Comparison of ENCODE assay signal across 8 mouse cellular contexts in the genomic region with DNA sequence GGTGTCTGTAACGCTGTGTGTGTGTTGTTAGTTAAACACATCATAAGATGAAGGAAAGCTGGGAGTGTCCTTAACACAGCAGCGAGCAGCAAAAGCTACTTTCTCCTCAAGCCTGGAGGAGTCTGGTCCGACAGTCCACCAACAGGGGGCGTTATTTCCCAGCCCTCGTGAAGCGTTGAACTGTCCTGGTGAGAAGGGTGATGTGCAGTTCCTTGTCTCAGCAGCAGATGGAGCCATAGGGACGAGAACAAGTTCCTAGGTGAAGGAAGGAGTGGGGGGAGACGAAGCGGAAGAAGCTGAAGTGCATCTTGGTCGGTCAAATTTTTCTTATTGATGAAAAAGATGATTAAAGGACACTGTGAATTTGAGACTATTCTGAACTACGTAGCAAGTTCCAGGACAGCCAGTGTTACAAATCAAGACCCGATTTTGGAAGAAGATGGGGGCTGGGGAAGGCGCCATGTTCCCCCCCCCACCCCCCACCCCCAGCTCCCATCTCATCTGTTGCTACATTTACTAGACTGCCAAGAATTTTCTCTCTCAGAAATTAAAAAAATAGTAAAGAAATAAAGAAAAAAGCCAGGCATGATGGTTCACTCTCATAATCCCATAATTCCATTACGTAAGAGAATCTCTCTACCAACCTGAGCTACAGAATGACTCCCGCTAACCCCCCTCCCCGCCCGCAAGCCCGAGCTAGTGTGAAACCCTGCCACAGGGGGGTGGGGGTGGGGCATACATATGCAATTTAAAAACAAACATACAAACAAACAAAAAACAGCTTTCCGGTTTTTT. TPM values are rescaled to one million over a fixed set of nuclear protein-coding genes. Genes with fewer than 3 reads are reported as not detected.
DNase-seq lines count a peak whose midpoint lies in the region; ATAC-seq and TF ChIP-seq lines count a peak whose summit lies in the region.

No protein-coding gene starts in this region.

- H3K27ac ChIP-seq in bone marrow, adult 2 months (ENCODE audit: control insufficient read depth, insufficient read depth, low read depth, low read length, poor library complexity) = no peak overlapping the region
- no peak overlapping the region for H3K27ac ChIP-seq in embryonic facial prominence, embryonic 15.5 days (replicated peaks)
- H3K27ac ChIP-seq in limb, embryonic 12.5 days = no peak overlapping the region
- H3K27ac ChIP-seq in midbrain, embryonic 15.5 days = peak overlapping the region; percentile 65

- H3K36me3 ChIP-seq in embryonic facial prominence, embryonic 15.5 days = no peaks in the 10 kb centered on the region
- no peaks in the 10 kb centered on the region for H3K36me3 ChIP-seq in limb, embryonic 12.5 days
- H3K36me3 ChIP-seq in midbrain, embryonic 15.5 days (replicated peaks) = no peaks in the 10 kb centered on the region

- H3K9me3 ChIP-seq in embryonic facial prominence, embryonic 15.5 days (replicated peaks) = no peaks in the 10 kb centered on the region
- no peaks in the 10 kb centered on the region for H3K9me3 ChIP-seq in limb, embryonic 12.5 days
- no peaks in the 10 kb centered on the region for H3K9me3 ChIP-seq in midbrain, embryonic 15.5 days

- no peak for TF ChIP-seq POLR2A in bone marrow, adult 2 months (IDR thresholded peaks at IDR 0.05; ENCODE audit: borderline replicate concordance, control insufficient read depth, low read depth, low read length)

- WGBS in bone marrow, adult 2 months = 16% methylated on average over 19 of the region's 19 CpGs
- 4% methylated on average over 19 of the region's 19 CpGs for WGBS in embryonic facial prominence, embryonic 15.5 days
- WGBS in limb, embryonic 12.5 days = 6% methylated on average over 19 of the region's 19 CpGs
- WGBS in midbrain, embryonic 15.5 days = 3% methylated on average over 19 of the region's 19 CpGs

- H3K27me3 ChIP-seq in embryonic facial prominence, embryonic 15.5 days = 0 out of 2 replicates have a peak, but pooled peaks cover 3% of the 10 kb centered on the region
- no peaks in the 10 kb centered on the region for H3K27me3 ChIP-seq in limb, embryonic 12.5 days
- no peaks in the 10 kb centered on the region for H3K27me3 ChIP-seq in midbrain, embryonic 15.5 days (replicated peaks)

- no peak overlapping the region for H3K9ac ChIP-seq in embryonic facial prominence, embryonic 15.5 days
- H3K9ac ChIP-seq in limb, embryonic 12.5 days (replicated peaks) = no peak overlapping the region
- peak overlapping the region; percentile 42; the same call in 1 of the 2 replicates for H3K9ac ChIP-seq in midbrain, embryonic 15.5 days

- DNase-seq in A20 (ENCODE audit: low read depth, low spot score) = peak; percentile 94
- DNase-seq in heart, adult 8-10 months (ENCODE audit: low spot score) = peak; percentile 85
- peak; percentile 90 to 97 for DNase-seq in kidney, adult 8-10 months
- DNase-seq in spleen, adult 18-20 months = peak; percentile 68 to 83

- H3K4me2 ChIP-seq in embryonic facial prominence, embryonic 15.5 days (replicated peaks) = peak overlapping the region; percentile 65
- peak overlapping the region; percentile 59 for H3K4me2 ChIP-seq in limb, embryonic 12.5 days
- H3K4me2 ChIP-seq in midbrain, embryonic 15.5 days = peak overlapping the region; percentile 67

- peak; percentile 81 for ATAC-seq in embryonic facial prominence, embryonic 15.5 days (ENCODE audit: insufficient number of reproducible peaks, low FRiP score, low TSS enrichment, low read depth)
- ATAC-seq in limb, embryonic 12.5 days (ENCODE audit: insufficient number of reproducible peaks, insufficient read depth, low FRiP score, low TSS enrichment, low read depth) = peak; percentile 86
- peak; percentile 93 for ATAC-seq in midbrain, embryonic 15.5 days (replicated peaks)

- peak; percentile 97 for TF ChIP-seq CTCF in bone marrow, adult 2 months (IDR thresholded peaks at IDR 0.05; ENCODE audit: control insufficient read depth, insufficient read depth, low read length)

- no peak overlapping the region for H3K4me3 ChIP-seq in bone marrow, adult 2 months (replicated peaks; ENCODE audit: control insufficient read depth, low read depth, low read length)
- H3K4me3 ChIP-seq in embryonic facial prominence, embryonic 15.5 days (replicated peaks) = peak overlapping the region; percentile 46
- H3K4me3 ChIP-seq in limb, embryonic 12.5 days (replicated peaks) = peak overlapping the region; percentile 41
- peak overlapping the region; percentile 49 for H3K4me3 ChIP-seq in midbrain, embryonic 15.5 days

- H3K4me1 ChIP-seq in bone marrow, adult 2 months (ENCODE audit: control insufficient read depth, insufficient read depth, low read length) = no peaks in the 10 kb centered on the region
- H3K4me1 ChIP-seq in embryonic facial prominence, embryonic 15.5 days = peaks cover 5% of the 10 kb centered on the region; the same call in 1 of the 2 replicates
- 0 out of 2 replicates have a peak, but pooled peaks cover 3% of the 10 kb centered on the region for H3K4me1 ChIP-seq in limb, embryonic 12.5 days (replicated peaks)
- peaks cover 7% of the 10 kb centered on the region; the same call in 1 of the 2 replicates for H3K4me1 ChIP-seq in midbrain, embryonic 15.5 days

RNA-seq across cellular contexts. Expression of a gene that starts 37.7 kb away (rescaled TPM):
- polyA plus RNA-seq in bone marrow, adult 2 months (2011; ENCODE audit: insufficient read depth, insufficient read length, low replicate concordance, missing spikeins) = 18.2 TPM in 1 of 2 replicates, not detected in the other
- polyA plus RNA-seq in embryonic facial prominence, embryonic 15.5 days (2015; fragmentation: Nextera tagmentation; extraction: Ambion mirVana) = 0.33 and 0.34 TPM in 2 replicates
- not detected for total RNA-seq in heart, adult 8-10 months (2022)
- 0.10 and 0.24 TPM in 2 replicates for polyA plus RNA-seq in limb, embryonic 12.5 days (2016; fragmentation: Nextera tagmentation; extraction: Ambion mirVana)
- 0.13 and 0.28 TPM in 2 replicates for polyA plus RNA-seq in midbrain, embryonic 15.5 days (2015; fragmentation: Nextera tagmentation; extraction: Ambion mirVana)

RNA-seq across cellular contexts. Expression of a gene that starts 43.4 kb away (rescaled TPM):
- 1.8 TPM in 1 of 2 replicates, not detected in the other for polyA plus RNA-seq in bone marrow, adult 2 months (2011; ENCODE audit: insufficient read depth, insufficient read length, low replicate concordance, missing spikeins)
- polyA plus RNA-seq in embryonic facial prominence, embryonic 15.5 days (2015; fragmentation: Nextera tagmentation; extraction: Ambion mirVana) = not detected in 2 replicates
- total RNA-seq in heart, adult 8-10 months (2022) = not detected
- polyA plus RNA-seq in limb, embryonic 12.5 days (2016; fragmentation: Nextera tagmentation; extraction: Ambion mirVana) = not detected in 2 replicates
- not detected in 2 replicates for polyA plus RNA-seq in midbrain, embryonic 15.5 days (2015; fragmentation: Nextera tagmentation; extraction: Ambion mirVana)

RNA-seq across cellular contexts. Expression of a gene that starts 59.7 kb away (rescaled TPM):
- polyA plus RNA-seq in bone marrow, adult 2 months (2011; ENCODE audit: insufficient read depth, insufficient read length, low replicate concordance, missing spikeins) = 2.0 and 8.2 TPM in 2 replicates
- polyA plus RNA-seq in embryonic facial prominence, embryonic 15.5 days (2015; fragmentation: Nextera tagmentation; extraction: Ambion mirVana) = 0.15 and 0.28 TPM in 2 replicates
- total RNA-seq in heart, adult 8-10 months (2022) = not detected
- 0.13 TPM in 1 of 2 replicates, not detected in the other for polyA plus RNA-seq in limb, embryonic 12.5 days (2016; fragmentation: Nextera tagmentation; extraction: Ambion mirVana)
- polyA plus RNA-seq in midbrain, embryonic 15.5 days (2015; fragmentation: Nextera tagmentation; extraction: Ambion mirVana) = not detected in 2 replicates
